Mouse (Mus musculus): ENCODE measurements at regions not wholly inside any gene's neighbourhood (a gene's known extent, or its start where the extent isn't known, plus 50 kb on each side); places are given as distances from the start of the nearest gene placed in this dataset.
A peak's percentile ranks its signal among the peaks of the same experiment; 100 is the strongest.

- peak; percentile 51 for DNase-seq (ENCODE audit: low spot score)
- TF ChIP-seq EP300 (IDR thresholded peaks at IDR 0.05) = no peak
- peak; percentile 43 for ATAC-seq
- Histone ChIP-seq H3K27me3 (replicated peaks; ENCODE audit: insufficient read depth, low read length) (no peaks in the 10 kb centered on the region), H3K4me1 (ENCODE audit: insufficient read depth, low read depth, low read length) (no peaks in the 10 kb centered on the region), H3K4me3 (ENCODE audit: low read depth, low read length) (no peak overlapping the region), H3K27ac (ENCODE audit: low read length) (no peak overlapping the region), H3K36me3 (ENCODE audit: insufficient read depth, low read length) (no peaks in the 10 kb centered on the region), H3K4me2 (replicated peaks; ENCODE audit: low read depth, low read length) (no peak overlapping the region), H3K9ac (replicated peaks; ENCODE audit: low read depth) (no peak overlapping the region), H3K9me3 (ENCODE audit: low read length) (no peaks in the 10 kb centered on the region)
- WGBS = 50% methylated on average over 4 of the region's 4 CpGs
Measured at GRCm38 (mm10) chr15:37157386-37157785, 149.8 kb upstream of the Zfp706 start.

GRCm38 (mm10) chr15:37154934-37155333 lies 147.4 kb upstream of the Zfp706 start:
- TF ChIP-seq CTCF (IDR thresholded peaks at IDR 0.05) = no peak
- no peak for TF ChIP-seq EP300 (IDR thresholded peaks at IDR 0.05)
- no peak for DNase-seq (ENCODE audit: low spot score)
- no peaks in the 10 kb centered on the region for H3K27me3 ChIP-seq (replicated peaks; ENCODE audit: insufficient read depth, low read length)
- no peak overlapping the region for H3K27ac ChIP-seq (ENCODE audit: low read length)
- no peaks in the 10 kb centered on the region for H3K4me1 ChIP-seq (ENCODE audit: insufficient read depth, low read depth, low read length)
- no peaks in the 10 kb centered on the region for H3K9me3 ChIP-seq (ENCODE audit: low read length)
- H3K4me3 ChIP-seq (ENCODE audit: low read depth, low read length) = no peak overlapping the region
- H3K4me2 ChIP-seq (replicated peaks; ENCODE audit: low read depth, low read length) = no peak overlapping the region
- no peak overlapping the region for H3K9ac ChIP-seq (replicated peaks; ENCODE audit: low read depth)
- H3K36me3 ChIP-seq (ENCODE audit: insufficient read depth, low read length) = no peaks in the 10 kb centered on the region
- 75% methylated on average over 4 of the region's 4 CpGs for whole genome bisulfite sequencing
- no peak for ATAC-seq

- H3K36me3 ChIP-seq (ENCODE audit: insufficient read depth, low read length) = no peaks in the 10 kb centered on the region
- H3K4me3 ChIP-seq (ENCODE audit: low read depth, low read length) = no peak overlapping the region
- 80% methylated on average over 6 of the region's 6 CpGs for WGBS
- H3K9me3 ChIP-seq (ENCODE audit: low read length) = no peaks in the 10 kb centered on the region
- no peak overlapping the region for H3K9ac ChIP-seq (replicated peaks; ENCODE audit: low read depth)
- H3K27me3 ChIP-seq (replicated peaks; ENCODE audit: insufficient read depth, low read length) = no peaks in the 10 kb centered on the region
- H3K27ac ChIP-seq (ENCODE audit: low read length) = no peak overlapping the region
- no peak overlapping the region for H3K4me2 ChIP-seq (replicated peaks; ENCODE audit: low read depth, low read length)
- TF ChIP-seq CTCF (IDR thresholded peaks at IDR 0.05) = no peak
- ATAC-seq (no peak), DNase-seq (ENCODE audit: low spot score) (no peak)
- no peaks in the 10 kb centered on the region for H3K4me1 ChIP-seq (ENCODE audit: insufficient read depth, low read depth, low read length)
Measured at GRCm38 (mm10) chr15:37153177-37153576, 145.6 kb upstream of the Zfp706 start.

- WGBS = 2% methylated on average over 34 of the region's 35 CpGs
- Histone ChIP-seq H3K4me2 (replicated peaks; ENCODE audit: low read depth, low read length) (peak overlapping the region; percentile 78), H3K27me3 (replicated peaks; ENCODE audit: insufficient read depth, low read length) (no peaks in the 10 kb centered on the region), H3K36me3 (ENCODE audit: insufficient read depth, low read length) (no peaks in the 10 kb centered on the region), H3K4me3 (ENCODE audit: low read depth, low read length) (peak overlapping the region; percentile 66), H3K9ac (replicated peaks; ENCODE audit: low read depth) (peak overlapping the region; percentile 58), H3K27ac (ENCODE audit: low read length) (peak overlapping the region; percentile 88), H3K9me3 (ENCODE audit: low read length) (no peaks in the 10 kb centered on the region), H3K4me1 (ENCODE audit: insufficient read depth, low read depth, low read length) (no peaks in the 10 kb centered on the region; the same call in 1 of the 2 replicates)
- peak; percentile 41; the same call in 1 of the 2 replicates for TF ChIP-seq EP300 (IDR thresholded peaks at IDR 0.05)
- TF ChIP-seq CTCF (IDR thresholded peaks at IDR 0.05) = peak; percentile 14; the same call in 1 of the 2 replicates
- ATAC-seq (peak; percentile 89), DNase-seq (ENCODE audit: low spot score) (peak; percentile 90)
Measured at GRCm38 (mm10) chr15:37135590-37136164, 128.1 kb upstream of the Zfp706 start.

GRCm38 (mm10) chr15:37134913-37135589 lies 127.5 kb upstream of the Zfp706 start:
- ATAC-seq (peak; percentile 41; the same call in 1 of the 2 replicates), DNase-seq (ENCODE audit: low spot score) (peak; percentile 65)
- peak overlapping the region; percentile 88 for H3K27ac ChIP-seq (ENCODE audit: low read length)
- peak overlapping the region; percentile 78 for H3K4me2 ChIP-seq (replicated peaks; ENCODE audit: low read depth, low read length)
- peak overlapping the region; percentile 58 for H3K9ac ChIP-seq (replicated peaks; ENCODE audit: low read depth)
- no peaks in the 10 kb centered on the region for H3K27me3 ChIP-seq (replicated peaks; ENCODE audit: insufficient read depth, low read length)
- 18% methylated on average over 20 of the region's 20 CpGs for WGBS
- peak overlapping the region; percentile 66 for H3K4me3 ChIP-seq (ENCODE audit: low read depth, low read length)
- no peaks in the 10 kb centered on the region for H3K9me3 ChIP-seq (ENCODE audit: low read length)
- H3K36me3 ChIP-seq (ENCODE audit: insufficient read depth, low read length) = no peaks in the 10 kb centered on the region
- H3K4me1 ChIP-seq (ENCODE audit: insufficient read depth, low read depth, low read length) = no peaks in the 10 kb centered on the region; the same call in 1 of the 2 replicates
- TF ChIP-seq CTCF (IDR thresholded peaks at IDR 0.05) = no peak
- TF ChIP-seq EP300 (IDR thresholded peaks at IDR 0.05) = no peak

GRCm38 (mm10) chr15:37134386-37134785 lies 126.8 kb upstream of the Zfp706 start:
- no peak for TF ChIP-seq CTCF (IDR thresholded peaks at IDR 0.05)
- TF ChIP-seq EP300 (IDR thresholded peaks at IDR 0.05) = no peak
- Histone ChIP-seq H3K27ac (ENCODE audit: low read length) (peak overlapping the region; percentile 88; the same call in 1 of the 2 replicates), H3K4me2 (replicated peaks; ENCODE audit: low read depth, low read length) (no peak overlapping the region)

More at GRCm38 (mm10) chr15:37134386-37134785, 126.8 kb upstream of the Zfp706 start:
- Histone ChIP-seq H3K36me3 (ENCODE audit: insufficient read depth, low read length) (no peaks in the 10 kb centered on the region), H3K27me3 (replicated peaks; ENCODE audit: insufficient read depth, low read length) (no peaks in the 10 kb centered on the region), H3K4me3 (ENCODE audit: low read depth, low read length) (no peak overlapping the region), H3K4me1 (ENCODE audit: insufficient read depth, low read depth, low read length) (no peaks in the 10 kb centered on the region; the same call in 1 of the 2 replicates), H3K9me3 (ENCODE audit: low read length) (no peaks in the 10 kb centered on the region), H3K9ac (replicated peaks; ENCODE audit: low read depth) (no peak overlapping the region)
- DNase-seq (ENCODE audit: low spot score) = no peak
- no peak for ATAC-seq
- 39% methylated on average over 4 of the region's 4 CpGs for WGBS

Measured in lung, postnatal 0 days (tissue).